Mouse (Mus musculus) gastrocnemius, adult 18-20 months (tissue): ENCODE measurements around the gene Prkn. TPM values are rescaled to one million over a fixed set of nuclear protein-coding genes. Genes with fewer than 3 reads are reported as not detected.

Experiments used
- DNase-seq: peaks from one replicate; pipeline ENCODE4 v3.0.0; 2021; ENCODE audit warnings: low spot score
- total RNA-seq, 2 experiments: library from RNA; stranded (reverse); gene quantifications; 2 replicates each; pipeline ENCODE4 v1.2.3; 2021

Prkn gene
- total RNA-seq, 2 experiments from 2014 or later, result 23.1 to 23.8 TPM

GRCm38 (mm10) chr17:11514032-11514761, 674.0 kb downstream of the Prkn start:
- no peak for DNase-seq

GRCm38 (mm10) chr17:11515619-11516018, 675.4 kb downstream of the Prkn start:
- DNase-seq, result no peak

GRCm38 (mm10) chr17:11516165-11516564, 676.0 kb downstream of the Prkn start:
- DNase-seq, result no peak

GRCm38 (mm10) chr17:11532066-11532465, 691.9 kb downstream of the Prkn start:
- DNase-seq, result no peak

- no peak for DNase-seq
Observed at GRCm38 (mm10) chr17:11532748-11533147, 692.6 kb downstream of the Prkn start.

- no peak for DNase-seq
Observed at GRCm38 (mm10) chr17:11533835-11534234, 693.7 kb downstream of the Prkn start.

- DNase-seq, result no peak
Observed at GRCm38 (mm10) chr17:11538826-11539225, 698.6 kb downstream of the Prkn start.

GRCm38 (mm10) chr17:11541928-11542623, 701.9 kb downstream of the Prkn start:
- no peak for DNase-seq

GRCm38 (mm10) chr17:11550562-11550961, 710.4 kb downstream of the Prkn start:
- DNase-seq, result no peak

- DNase-seq, result no peak
Observed at GRCm38 (mm10) chr17:11565681-11566080, 725.5 kb downstream of the Prkn start.

- DNase-seq, result no peak
Observed at GRCm38 (mm10) chr17:11570392-11570791, 730.2 kb downstream of the Prkn start.

- no peak for DNase-seq
Observed at GRCm38 (mm10) chr17:11573666-11574065, 733.5 kb downstream of the Prkn start.

- DNase-seq, result no peak
Observed at GRCm38 (mm10) chr17:11585491-11585890, 745.3 kb downstream of the Prkn start.

GRCm38 (mm10) chr17:11607931-11608330, 767.7 kb downstream of the Prkn start:
- no peak for DNase-seq

- DNase-seq, result peak; percentile 46
Observed at GRCm38 (mm10) chr17:11611459-11611858, 771.3 kb downstream of the Prkn start.

GRCm38 (mm10) chr17:11612801-11613531, 772.8 kb downstream of the Prkn start:
- DNase-seq, result no peak

GRCm38 (mm10) chr17:11617552-11617951, 777.4 kb downstream of the Prkn start:
- DNase-seq, result no peak

- DNase-seq, result no peak
Observed at GRCm38 (mm10) chr17:11618886-11619590, 778.9 kb downstream of the Prkn start.

- no peak for DNase-seq
Observed at GRCm38 (mm10) chr17:11620770-11621169, 780.6 kb downstream of the Prkn start.

GRCm38 (mm10) chr17:11621492-11621891, 781.3 kb downstream of the Prkn start:
- DNase-seq, result no peak

- DNase-seq, result no peak
Observed at GRCm38 (mm10) chr17:11626306-11626705, 786.1 kb downstream of the Prkn start.

GRCm38 (mm10) chr17:11635121-11635520, 794.9 kb downstream of the Prkn start:
- DNase-seq, result no peak
